Mouse (Mus musculus) myocyte (in vitro differentiated cells): ENCODE data around the gene Ercc1.

Experiments used
- CEBPB ChIP-seq: IDR thresholded peaks from 2 replicates; pipeline ENCODE4 v1.6.1; 2011; ENCODE audit warnings: mild to moderate bottlenecking, moderate library complexity; ENCODE audit not compliant: poor library complexity, insufficient read depth, severe bottlenecking
- E2F4 ChIP-seq: IDR thresholded peaks from one replicate; pipeline ENCODE4 v1.6.1; 2011; ENCODE audit warnings: mild to moderate bottlenecking, control low read depth, moderate library complexity; ENCODE audit not compliant: insufficient read depth
- MAX ChIP-seq: IDR thresholded peaks from one replicate; pipeline ENCODE4 v1.6.1; 2011; ENCODE audit warnings: low read depth, mild to moderate bottlenecking, control low read depth
- MYOD1 ChIP-seq, 3 experiments: IDR thresholded peaks; one replicate each; pipeline ENCODE4 v1.6.1; 2011; ENCODE audit warnings: control low read depth in 2 of 3, low read depth in 2 of 3, mild to moderate bottlenecking in 2 of 3, moderate library complexity in 1 of 3; ENCODE audit not compliant: insufficient read length in 2 of 3, control insufficient read depth in 1 of 3
- MYOG ChIP-seq, 3 experiments: IDR thresholded peaks; one replicate each; pipeline ENCODE4 v1.6.1; 2011; ENCODE audit warnings: control low read depth in 2 of 3, low read depth in 2 of 3, mild to moderate bottlenecking in 2 of 3; ENCODE audit not compliant: insufficient read length in 2 of 3, control insufficient read depth in 1 of 3, insufficient read depth in 1 of 3
- POLR2A ChIP-seq: IDR thresholded peaks from one replicate; pipeline ENCODE4 v1.6.1; 2011; ENCODE audit warnings: low read depth, mild to moderate bottlenecking, control low read depth, moderate library complexity; ENCODE audit not compliant: insufficient read length
- POLR2AphosphoS2 ChIP-seq: IDR thresholded peaks from one replicate; pipeline ENCODE4 v1.6.1; 2011; ENCODE audit warnings: low read depth, control low read depth; ENCODE audit not compliant: insufficient read length
- REST ChIP-seq: IDR thresholded peaks from one replicate; pipeline ENCODE4 v1.6.1; 2011; ENCODE audit warnings: mild to moderate bottlenecking, control low read depth, moderate library complexity; ENCODE audit not compliant: insufficient read depth, insufficient read length
- TCF12 ChIP-seq: IDR thresholded peaks from one replicate; pipeline ENCODE4 v1.6.1; 2011; ENCODE audit warnings: mild to moderate bottlenecking, control low read depth; ENCODE audit not compliant: poor library complexity, insufficient read depth, severe bottlenecking
- TCF3 ChIP-seq: IDR thresholded peaks from one replicate; pipeline ENCODE4 v1.6.1; 2011; ENCODE audit warnings: low read depth, control low read depth; ENCODE audit not compliant: insufficient read length
- USF1 ChIP-seq: IDR thresholded peaks from one replicate; pipeline ENCODE4 v1.6.1; 2011; ENCODE audit warnings: low read depth, mild to moderate bottlenecking, control low read depth, moderate library complexity

GRCm38 (mm10) chr7:19318676-19319075 lies 25.9 kb upstream of the Ercc1 start:
- TF ChIP-seq POLR2A (no peak), CEBPB (no peak), TCF12 (no peak), POLR2AphosphoS2 (no peak), MYOD1 (IDR thresholded peaks at IDR 0.05; ENCODE audit: control insufficient read depth in 1 of 3, insufficient read length in 2 of 3, low read depth in 2 of 3) (no peak), USF1 (no peak), MAX (no peak), REST (no peak), TCF3 (no peak), MYOG (IDR thresholded peaks at IDR 0.05; ENCODE audit: control insufficient read depth in 1 of 3, insufficient read depth in 1 of 3, insufficient read length in 2 of 3, low read depth in 2 of 3) (no peak), E2F4 (no peak)
